Comparison of ENCODE assay signal across 14 mouse cellular contexts in genomic region chr3:28415986-28416385, GRCm38 (mm10).
DNase-seq lines count a peak whose midpoint lies in the region; ATAC-seq and TF ChIP-seq lines count a peak whose summit lies in the region.
"Had no signal": no experiment of that assay in that cellular context is flagged by ENCODE, and none has a peak within 500 bp of the region (broad histone marks: within the 10 kb centered on the region; RNA-seq: fewer than 3 reads in every experiment).

No protein-coding gene starts in this region.

- H3K36me3 ChIP-seq in lung, embryonic 14.5 days (ENCODE audit: insufficient read depth): no peaks in the 10 kb centered on the region
- H3K36me3 ChIP-seq in forebrain, embryonic 16.5 days (ENCODE audit: control insufficient read depth, insufficient read depth): no peaks in the 10 kb centered on the region
- H3K36me3 ChIP-seq in midbrain, embryonic 10.5 days: no peaks in the 10 kb centered on the region
- H3K36me3 ChIP-seq: liver, embryonic 15.5 days had no signal

- H3K4me1 ChIP-seq in lung, embryonic 14.5 days (ENCODE audit: insufficient read depth): no peaks in the 10 kb centered on the region
- peaks cover 8% of the 10 kb centered on the region for H3K4me1 ChIP-seq in forebrain, embryonic 16.5 days (replicated peaks; ENCODE audit: control insufficient read depth, insufficient read depth, low read length)
- H3K4me1 ChIP-seq in midbrain, embryonic 10.5 days: peaks cover 17% of the 10 kb centered on the region
- H3K4me1 ChIP-seq: liver, embryonic 15.5 days had no signal

- DNase-seq in lung, embryonic 14.5 days: peak; percentile 23
- DNase-seq in lung, postnatal 36 days: no peak
- DNase-seq in midbrain, embryonic 10.5 days (ENCODE audit: low spot score): peak; percentile 28
- peak; percentile 78 for DNase-seq in retina, postnatal 1 day
- DNase-seq in layer of hippocampus, postnatal 36 days: no peak
- DNase-seq: adrenal gland, postnatal 25 days; cerebellum, adult 8-10 months; heart, adult 18-20 months; right cerebral cortex, postnatal 4 days had no signal

- WGBS in lung, embryonic 14.5 days: 62% methylated on average over 2 of the region's 2 CpGs
- 28% methylated on average over 2 of the region's 2 CpGs for WGBS in forebrain, embryonic 16.5 days
- WGBS in midbrain, embryonic 10.5 days: 35% methylated on average over 2 of the region's 2 CpGs

- H3K27ac ChIP-seq in lung, embryonic 14.5 days (ENCODE audit: low read depth): no peak overlapping the region
- no peak overlapping the region for H3K27ac ChIP-seq in forebrain, embryonic 16.5 days (ENCODE audit: low read length)
- H3K27ac ChIP-seq in midbrain, embryonic 10.5 days (replicated peaks): 0 out of 2 replicates have a peak overlapping the region, but pooled peaks have one; percentile 33
- H3K27ac ChIP-seq: liver, embryonic 15.5 days had no signal

- no peaks in the 10 kb centered on the region for H3K9me3 ChIP-seq in lung, embryonic 14.5 days (ENCODE audit: low read depth, low read length)
- no peaks in the 10 kb centered on the region for H3K9me3 ChIP-seq in forebrain, embryonic 16.5 days (ENCODE audit: control insufficient read depth, low read length)
- no peaks in the 10 kb centered on the region for H3K9me3 ChIP-seq in midbrain, embryonic 10.5 days (replicated peaks)
- H3K9me3 ChIP-seq: liver, embryonic 15.5 days had no signal

- no peak overlapping the region for H3K4me3 ChIP-seq in lung, embryonic 14.5 days (ENCODE audit: low read depth, low read length)
- H3K4me3 ChIP-seq in forebrain, embryonic 16.5 days (replicated peaks; ENCODE audit: low read length): no peak overlapping the region
- H3K4me3 ChIP-seq in midbrain, embryonic 10.5 days: no peak overlapping the region
- H3K4me3 ChIP-seq: liver, embryonic 15.5 days had no signal

- ATAC-seq in lung, embryonic 14.5 days (ENCODE audit: insufficient read depth): no peak
- peak; percentile 12; the same call in 1 of the 2 replicates for ATAC-seq in forebrain, embryonic 16.5 days
- ATAC-seq in megakaryocyte, adult 5-6 weeks (ENCODE audit: poor library complexity, severe bottlenecking): no peak
- no peak for ATAC-seq in inflammation-experienced regulatory T-cells, adult 6 months
- ATAC-seq: Patski had no signal

- H3K9ac ChIP-seq in lung, embryonic 14.5 days: no peak overlapping the region
- no peak overlapping the region for H3K9ac ChIP-seq in forebrain, embryonic 16.5 days (replicated peaks; ENCODE audit: low read depth, low read length)
- H3K9ac ChIP-seq: liver, embryonic 15.5 days had no signal

- H3K27me3 ChIP-seq in lung, embryonic 14.5 days (ENCODE audit: insufficient read depth, low read length): no peaks in the 10 kb centered on the region
- H3K27me3 ChIP-seq in forebrain, embryonic 16.5 days (replicated peaks; ENCODE audit: control insufficient read depth, insufficient read depth, low read length): no peaks in the 10 kb centered on the region
- no peaks in the 10 kb centered on the region for H3K27me3 ChIP-seq in midbrain, embryonic 10.5 days (ENCODE audit: low read depth, poor library complexity, severe bottlenecking)
- H3K27me3 ChIP-seq: liver, embryonic 15.5 days; Patski had no signal

- no peak for TF ChIP-seq CTCF in lung, embryonic 14.5 days (IDR thresholded peaks at IDR 0.05; ENCODE audit: low read depth)

- H3K4me2 ChIP-seq in lung, embryonic 14.5 days: no peak overlapping the region
- H3K4me2 ChIP-seq in forebrain, embryonic 16.5 days (ENCODE audit: low read length): no peak overlapping the region
- H3K4me2 ChIP-seq: liver, embryonic 15.5 days had no signal

Comparison
In these comparisons a context has a peak if more than half of its experiments do, and no peak if none do; other contexts are left out.
1. DNase-seq: peak in lung, embryonic 14.5 days (single experiment), midbrain, embryonic 10.5 days (single experiment) and retina, postnatal 1 day (single experiment); none in lung, postnatal 36 days (single experiment) and layer of hippocampus, postnatal 36 days (0 of 2).